8 mouse cellular contexts compared by ENCODE assay signal in genomic region chr4:153480551-153481262, GRCm38 (mm10). TPM values are rescaled to one million over a fixed set of nuclear protein-coding genes. Genes with fewer than 3 reads are reported as not detected.
DNase-seq lines count a peak whose midpoint lies in the region; ATAC-seq and TF ChIP-seq lines count a peak whose summit lies in the region.

No protein-coding gene starts in this region.

- no peak overlapping the region for H3K9ac ChIP-seq in lung, embryonic 14.5 days
- no peak overlapping the region for H3K9ac ChIP-seq in embryonic facial prominence, embryonic 15.5 days
- H3K9ac ChIP-seq in hindbrain, postnatal 0 days (replicated peaks; ENCODE audit: low read length) = peak overlapping the region; percentile 79
- no peak overlapping the region for H3K9ac ChIP-seq in limb, embryonic 12.5 days (replicated peaks)

- peak; percentile 62 for DNase-seq in lung, embryonic 14.5 days
- no peak for DNase-seq in lung, adult 18-20 months
- DNase-seq in hindbrain, postnatal 0 days (ENCODE audit: low spot score) = peak; percentile 92
- DNase-seq in retina, postnatal 1 day = peak; percentile 86
- DNase-seq in urinary bladder, adult 18-20 months (ENCODE audit: low spot score in 2 of 2) = no peak
- no peak for DNase-seq in ovary, postnatal 10 days (ENCODE audit: low spot score)

- no peaks in the 10 kb centered on the region for H3K36me3 ChIP-seq in lung, embryonic 14.5 days (ENCODE audit: insufficient read depth)
- no peaks in the 10 kb centered on the region for H3K36me3 ChIP-seq in embryonic facial prominence, embryonic 15.5 days
- no peaks in the 10 kb centered on the region for H3K36me3 ChIP-seq in hindbrain, postnatal 0 days (ENCODE audit: insufficient read depth, low read length)
- H3K36me3 ChIP-seq in limb, embryonic 12.5 days = no peaks in the 10 kb centered on the region

- H3K4me2 ChIP-seq in lung, embryonic 14.5 days = no peak overlapping the region
- peak overlapping the region; percentile 90 for H3K4me2 ChIP-seq in embryonic facial prominence, embryonic 15.5 days (replicated peaks)
- peak overlapping the region; percentile 82 for H3K4me2 ChIP-seq in hindbrain, postnatal 0 days (ENCODE audit: low read depth, low read length)
- H3K4me2 ChIP-seq in limb, embryonic 12.5 days = peak overlapping the region; percentile 91

- peak; percentile 70 for TF ChIP-seq CTCF in lung, embryonic 14.5 days (IDR thresholded peaks at IDR 0.05; ENCODE audit: low read depth)
- TF ChIP-seq CTCF in hindbrain, postnatal 0 days (IDR thresholded peaks at IDR 0.05; ENCODE audit: low read depth) = peak; percentile 96

- H3K4me3 ChIP-seq in lung, embryonic 14.5 days (ENCODE audit: low read depth, low read length) = no peak overlapping the region
- H3K4me3 ChIP-seq in embryonic facial prominence, embryonic 15.5 days (replicated peaks) = peak overlapping the region; percentile 45
- peak overlapping the region; percentile 63 for H3K4me3 ChIP-seq in hindbrain, postnatal 0 days (ENCODE audit: low read length)
- H3K4me3 ChIP-seq in limb, embryonic 12.5 days (replicated peaks) = peak overlapping the region; percentile 48

- no peaks in the 10 kb centered on the region for H3K9me3 ChIP-seq in lung, embryonic 14.5 days (ENCODE audit: low read depth, low read length)
- H3K9me3 ChIP-seq in embryonic facial prominence, embryonic 15.5 days (replicated peaks) = no peaks in the 10 kb centered on the region
- no peaks in the 10 kb centered on the region for H3K9me3 ChIP-seq in hindbrain, postnatal 0 days (ENCODE audit: low read length)
- no peaks in the 10 kb centered on the region for H3K9me3 ChIP-seq in limb, embryonic 12.5 days

- no peaks in the 10 kb centered on the region for H3K4me1 ChIP-seq in lung, embryonic 14.5 days (ENCODE audit: insufficient read depth)
- H3K4me1 ChIP-seq in embryonic facial prominence, embryonic 15.5 days = peaks cover 38% of the 10 kb centered on the region
- H3K4me1 ChIP-seq in hindbrain, postnatal 0 days (ENCODE audit: insufficient read depth, low read length) = peaks cover 7% of the 10 kb centered on the region
- H3K4me1 ChIP-seq in limb, embryonic 12.5 days (replicated peaks) = peaks cover 56% of the 10 kb centered on the region

- no peak overlapping the region for H3K27ac ChIP-seq in lung, embryonic 14.5 days (ENCODE audit: low read depth)
- H3K27ac ChIP-seq in embryonic facial prominence, embryonic 15.5 days (replicated peaks) = no peak overlapping the region
- H3K27ac ChIP-seq in hindbrain, postnatal 0 days = peak overlapping the region; percentile 15; the same call in 1 of the 2 replicates
- no peak overlapping the region for H3K27ac ChIP-seq in limb, embryonic 12.5 days

- no peak for ATAC-seq in lung, embryonic 14.5 days (ENCODE audit: insufficient read depth)
- no peak for ATAC-seq in embryonic facial prominence, embryonic 15.5 days (ENCODE audit: insufficient number of reproducible peaks, low FRiP score, low TSS enrichment, low read depth)
- ATAC-seq in hindbrain, postnatal 0 days = peak; percentile 52
- ATAC-seq in limb, embryonic 12.5 days (ENCODE audit: insufficient number of reproducible peaks, insufficient read depth, low FRiP score, low TSS enrichment, low read depth) = no peak

- peaks cover 72% of the 10 kb centered on the region for H3K27me3 ChIP-seq in lung, embryonic 14.5 days (ENCODE audit: insufficient read depth, low read length)
- peaks cover 83% of the 10 kb centered on the region for H3K27me3 ChIP-seq in embryonic facial prominence, embryonic 15.5 days
- H3K27me3 ChIP-seq in hindbrain, postnatal 0 days (ENCODE audit: insufficient read depth, low read length) = no peaks in the 10 kb centered on the region
- H3K27me3 ChIP-seq in limb, embryonic 12.5 days = peaks cover 85% of the 10 kb centered on the region

- 4% methylated on average over 19 of the region's 19 CpGs for WGBS in lung, embryonic 14.5 days
- 4% methylated on average over 19 of the region's 19 CpGs for WGBS in embryonic facial prominence, embryonic 15.5 days
- WGBS in hindbrain, postnatal 0 days = 2% methylated on average over 19 of the region's 19 CpGs
- WGBS in limb, embryonic 12.5 days = 2% methylated on average over 19 of the region's 19 CpGs

RNA-seq across cellular contexts. Expression of gene Ajap1, which starts 1.9 kb away (rescaled TPM):
- 0.11 TPM in 1 of 2 replicates, not detected in the other for polyA plus RNA-seq in lung, embryonic 14.5 days (2014; fragmentation: Nextera tagmentation; extraction: Ambion mirVana)
- 0.72 and 0.77 TPM in 2 replicates for polyA plus RNA-seq in embryonic facial prominence, embryonic 15.5 days (2015; fragmentation: Nextera tagmentation; extraction: Ambion mirVana)
- total RNA-seq in hindbrain, postnatal 0 days (2014; rRNA removed) = 81.0 and 86.2 TPM in 2 replicates
- polyA plus RNA-seq in hindbrain, postnatal 0 days (2015; fragmentation: Nextera tagmentation; extraction: Ambion mirVana) = 32.0 and 32.2 TPM in 2 replicates
- 0.61 and 0.77 TPM in 2 replicates for polyA plus RNA-seq in limb, embryonic 12.5 days (2016; fragmentation: Nextera tagmentation; extraction: Ambion mirVana)

Comparison
In these comparisons a context has a peak if more than half of its experiments do, and no peak if none do; other contexts are left out.
1. DNase-seq: peak in lung, embryonic 14.5 days (single experiment), hindbrain, postnatal 0 days (single experiment) and retina, postnatal 1 day (single experiment); none in lung, adult 18-20 months (0 of 2), urinary bladder, adult 18-20 months (0 of 2) and ovary, postnatal 10 days (single experiment).
2. RNA of gene Ajap1, which starts 1.9 kb away (polyA plus RNA-seq): 32.0 to 32.2 TPM in hindbrain, postnatal 0 days; 0.72 to 0.77 TPM in embryonic facial prominence, embryonic 15.5 days, 0.61 to 0.77 TPM in limb, embryonic 12.5 days and 0.11 TPM in lung, embryonic 14.5 days; every median in the first group is over 10 times any median in the second.